Mouse (Mus musculus) forebrain, embryonic 14.5 days (tissue): ENCODE measurements around the gene Ibsp. TPM values are rescaled to one million over a fixed set of nuclear protein-coding genes. Genes with fewer than 3 reads are reported as not detected.

Experiments
- ATAC-seq: fragments of 200-750 bp; cut with Nextera tagmentation; 2 replicates; pipeline ENCODE4 v1.8.0; 2017; ENCODE audit warnings: mild to moderate bottlenecking, moderate library complexity
- DNase-seq: peaks from one replicate; pipeline ENCODE4 v3.0.0-alpha.2; 2015; ENCODE audit warnings: low spot score
- H3K27ac ChIP-seq: fragments of 300-500 bp; sonication (generic); 2 replicates; pipeline ENCODE4 v1.5.1; 2014; ENCODE audit warnings: low read depth, mild to moderate bottlenecking, control low read depth, low read length, moderate library complexity
- H3K27me3 ChIP-seq: fragments of 300-500 bp; sonication (generic); replicated peaks from 2 replicates; pipeline ENCODE4 v1.6.1; 2014; ENCODE audit warnings: low read length, control low read depth, mixed read lengths; ENCODE audit not compliant: control insufficient read depth, insufficient read depth
- H3K36me3 ChIP-seq: fragments of 300-500 bp; sonication (generic); 2 replicates; pipeline ENCODE4 v1.6.1; 2014; ENCODE audit warnings: low read length, control low read depth; ENCODE audit not compliant: control insufficient read depth, insufficient read depth
- H3K4me1 ChIP-seq: fragments of 300-500 bp; sonication (generic); 2 replicates; pipeline ENCODE4 v1.6.1; 2014; ENCODE audit warnings: antibody characterized with exemption, low read length, control low read depth; ENCODE audit not compliant: control insufficient read depth, insufficient read depth
- H3K4me2 ChIP-seq: fragments of 300-500 bp; sonication (generic); 2 replicates; pipeline ENCODE4 v1.6.1; 2014; ENCODE audit warnings: mild to moderate bottlenecking, control low read depth, low read length
- H3K4me3 ChIP-seq: fragments of 300-500 bp; sonication (generic); 2 replicates; pipeline ENCODE4 v1.5.1; 2014; ENCODE audit warnings: low read depth, low read length, control low read depth
- H3K9ac ChIP-seq: fragments of 300-500 bp; sonication (generic); 2 replicates; pipeline ENCODE4 v1.6.1; 2014; ENCODE audit warnings: mild to moderate bottlenecking, low read length, control low read depth, moderate library complexity
- H3K9me3 ChIP-seq: fragments of 300-500 bp; sonication (generic); replicated peaks from 2 replicates; pipeline ENCODE4 v1.6.1; 2016; ENCODE audit warnings: low read length, control low read depth, mixed read lengths; ENCODE audit not compliant: control insufficient read depth
- WGBS: fragments of 180-500 bp; shearing (Covaris S2); extraction: QIAGEN DNeasy Blood & Tissue Kit; methylation state at CpG from one replicate; pipeline ENCODE4 v1.1.7; 2014; 5-methylcytosine and 5-hydroxymethylcytosine counted together
- polyA plus RNA-seq: library from polyadenylated mRNA; unstranded; fragments of >200 nt; fragmentation: Nextera tagmentation; extraction: Ambion mirVana; gene quantifications from 2 replicates; pipeline ENCODE4 v1.2.1, GENCODE M21; 2014

The Ibsp gene
- polyA plus RNA-seq, result 0.41 and 0.82 TPM in 2 replicates

GRCm38 (mm10) chr5:104298994-104299393 lies at the start of gene Ibsp:
TSS of gene Ibsp (plus strand) at chr5:104299171.
- H3K27me3 ChIP-seq, result no peaks in the 10 kb centered on the region
- DNase-seq, result peak; percentile 64
- H3K9ac ChIP-seq, result no peak within 1 kb of the TSS
- peak; percentile 87 for ATAC-seq
- H3K4me3 ChIP-seq, result no peak within 1 kb of the TSS
- H3K9me3 ChIP-seq, result no peaks in the 10 kb centered on the region
- 21% methylated on average over 6 of the region's 6 CpGs for WGBS
- no peak within 1 kb of the TSS for H3K4me2 ChIP-seq
- no peak within 1 kb of the TSS for H3K27ac ChIP-seq
- H3K4me1 ChIP-seq, result peaks cover 8% of the 10 kb centered on the region; the same call in 1 of the 2 replicates
- no peaks in the 10 kb centered on the region for H3K36me3 ChIP-seq

DNA sequence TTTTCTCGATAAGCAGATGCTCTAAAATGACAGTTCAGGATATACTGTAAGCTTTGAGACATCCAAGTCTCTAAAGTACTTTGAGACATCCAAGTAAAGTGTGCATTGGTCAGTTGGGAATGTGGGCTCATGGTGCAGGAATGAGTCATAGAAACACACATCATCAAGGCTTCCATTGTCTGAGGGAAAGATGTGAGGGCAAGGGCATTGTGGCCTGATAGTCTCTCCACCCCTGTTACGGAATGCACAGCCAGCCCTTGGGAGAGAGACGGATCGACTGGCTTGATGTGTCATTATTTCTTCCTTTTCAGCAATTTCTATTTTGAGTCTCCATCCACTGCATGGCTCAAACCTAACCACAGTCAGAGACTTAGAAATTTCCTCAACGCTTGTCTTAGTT lies 47.2 kb upstream of the Ibsp start:
- no peaks in the 10 kb centered on the region for H3K9me3 ChIP-seq
- DNase-seq (no peak), ATAC-seq (no peak)
- no peak overlapping the region for H3K9ac ChIP-seq
- H3K27me3 ChIP-seq, result no peaks in the 10 kb centered on the region
- H3K4me2 ChIP-seq, result no peak overlapping the region
- 92% methylated on average over 5 of the region's 5 CpGs for WGBS
- H3K36me3 ChIP-seq, result no peaks in the 10 kb centered on the region
- H3K4me3 ChIP-seq, result no peak overlapping the region
- H3K4me1 ChIP-seq, result no peaks in the 10 kb centered on the region
- no peak overlapping the region for H3K27ac ChIP-seq

- no peak overlapping the region for H3K27ac ChIP-seq
- DNase-seq (no peak), ATAC-seq (no peak)
- no peak overlapping the region for H3K4me3 ChIP-seq
- H3K27me3 ChIP-seq, result no peaks in the 10 kb centered on the region
- no peak overlapping the region for H3K9ac ChIP-seq
- WGBS, result 75% methylated on average over 3 of the region's 3 CpGs
- no peak overlapping the region for H3K4me2 ChIP-seq
- H3K4me1 ChIP-seq, result no peaks in the 10 kb centered on the region
- H3K9me3 ChIP-seq, result no peaks in the 10 kb centered on the region
- no peaks in the 10 kb centered on the region for H3K36me3 ChIP-seq
Observed at GRCm38 (mm10) chr5:104256585-104256984, 42.4 kb upstream of the Ibsp start.

DNA sequence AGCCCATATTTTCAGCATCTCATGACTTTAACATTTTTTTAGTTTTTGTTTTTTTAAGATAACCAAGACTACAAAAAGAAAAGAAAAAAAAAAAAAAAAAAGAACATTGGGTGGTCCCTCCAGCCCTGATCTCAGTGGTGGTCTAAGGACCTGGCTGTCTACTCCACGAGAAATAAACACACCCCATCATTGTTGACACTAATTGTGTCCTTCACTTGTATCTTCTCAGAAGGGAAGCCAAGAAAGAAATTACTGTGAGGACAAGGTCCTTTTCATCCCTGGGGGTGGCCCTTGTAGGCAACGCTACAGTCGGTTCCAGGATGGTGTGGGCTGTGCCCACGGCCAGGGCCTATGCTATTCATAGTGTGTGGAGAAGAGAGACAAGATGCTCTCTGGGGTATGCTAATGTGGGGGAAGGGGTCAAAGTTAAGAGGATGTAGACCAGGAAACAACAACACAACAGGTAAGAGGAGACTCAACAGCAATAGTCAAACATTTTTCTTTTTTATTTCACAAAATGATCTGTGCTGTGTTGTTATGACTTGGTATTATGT lies 37.0 kb upstream of the Ibsp start:
- Histone ChIP-seq H3K4me1 (no peaks in the 10 kb centered on the region), H3K9ac (no peak overlapping the region), H3K4me2 (no peak overlapping the region), H3K4me3 (no peak overlapping the region), H3K9me3 (no peaks in the 10 kb centered on the region), H3K36me3 (no peaks in the 10 kb centered on the region), H3K27ac (no peak overlapping the region), H3K27me3 (no peaks in the 10 kb centered on the region)
- no peak for ATAC-seq
- WGBS, result 85% methylated on average over 4 of the region's 4 CpGs
- no peak for DNase-seq

DNA sequence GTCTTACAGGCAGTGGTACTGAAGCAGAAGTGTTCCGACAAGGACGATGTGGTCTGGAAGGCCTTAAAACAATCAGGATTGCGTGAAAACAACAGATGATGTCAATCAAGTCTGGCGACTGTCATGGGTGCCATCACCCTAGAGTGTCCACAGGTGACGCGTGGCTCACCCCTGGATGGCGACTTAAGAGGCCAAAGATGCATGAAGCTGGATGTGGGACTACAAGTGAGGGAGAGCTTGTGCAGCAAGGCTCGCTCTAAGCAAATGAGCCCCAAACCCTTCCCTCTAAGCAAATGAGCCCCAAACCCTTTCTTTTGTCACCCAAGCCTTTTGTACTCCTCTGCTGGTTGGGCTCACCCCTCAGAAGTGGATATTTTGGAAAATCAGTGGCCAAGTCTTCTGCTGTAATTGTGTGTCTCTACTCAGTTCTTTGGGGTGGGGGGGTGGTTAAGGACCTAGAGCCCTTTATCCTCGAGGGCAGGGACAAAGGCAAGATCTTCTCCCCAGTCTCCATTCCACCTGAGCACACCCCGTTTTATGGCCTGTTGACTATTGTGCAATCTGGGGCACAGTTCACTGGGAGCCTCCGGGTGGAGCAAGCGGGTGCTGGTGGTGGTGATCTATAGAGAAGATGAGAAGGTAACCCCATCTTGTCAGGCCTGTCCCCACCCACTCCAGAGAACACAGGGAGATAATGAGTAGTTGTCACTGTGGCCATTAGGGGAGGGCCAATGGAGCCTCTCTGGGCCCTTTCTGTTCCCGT lies 35.8 kb upstream of the Ibsp start:
- Histone ChIP-seq H3K36me3 (no peaks in the 10 kb centered on the region), H3K4me2 (no peak overlapping the region), H3K9ac (no peak overlapping the region), H3K4me3 (no peak overlapping the region), H3K4me1 (no peaks in the 10 kb centered on the region), H3K9me3 (no peaks in the 10 kb centered on the region), H3K27me3 (no peaks in the 10 kb centered on the region), H3K27ac (no peak overlapping the region)
- WGBS, result 87% methylated on average over 13 of the region's 13 CpGs
- DNase-seq (no peak), ATAC-seq (no peak)

DNA sequence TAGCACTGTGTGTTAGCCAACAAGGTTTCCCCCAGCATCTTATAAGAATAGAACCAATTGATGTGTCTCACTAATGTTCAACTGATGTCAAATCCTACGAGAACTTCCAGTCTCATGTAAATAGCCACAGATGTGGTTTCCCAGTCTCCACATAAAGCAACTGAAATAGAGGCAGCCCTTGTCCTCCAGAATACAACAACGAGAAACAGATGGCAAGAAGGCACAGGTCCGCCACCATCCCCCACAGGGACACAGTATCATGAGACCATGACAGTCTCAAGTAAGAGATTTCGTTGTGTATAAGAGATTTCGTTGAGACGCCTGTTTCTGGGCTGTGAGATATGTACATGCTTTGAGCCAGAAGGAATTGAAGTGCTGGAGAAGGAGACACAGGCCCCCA lies 4.8 kb upstream of the Ibsp start:
- Histone ChIP-seq H3K9ac (no peak overlapping the region), H3K27ac (no peak overlapping the region), H3K4me2 (no peak overlapping the region), H3K27me3 (no peaks in the 10 kb centered on the region), H3K4me3 (no peak overlapping the region), H3K4me1 (peaks cover 7% of the 10 kb centered on the region; the same call in 1 of the 2 replicates), H3K36me3 (no peaks in the 10 kb centered on the region), H3K9me3 (no peaks in the 10 kb centered on the region)
- WGBS, result 76% methylated on average over 6 of the region's 6 CpGs
- ATAC-seq (no peak), DNase-seq (no peak)

- no peaks in the 10 kb centered on the region for H3K4me1 ChIP-seq
- H3K36me3 ChIP-seq, result no peaks in the 10 kb centered on the region
- H3K27me3 ChIP-seq, result no peaks in the 10 kb centered on the region
- H3K27ac ChIP-seq, result no peak overlapping the region
- ATAC-seq (no peak), DNase-seq (no peak)
- no peak overlapping the region for H3K9ac ChIP-seq
- 65% methylated on average over 1 of the region's 1 CpGs for WGBS
- H3K4me2 ChIP-seq, result no peak overlapping the region
- no peak overlapping the region for H3K4me3 ChIP-seq
- H3K9me3 ChIP-seq, result no peaks in the 10 kb centered on the region
Observed at GRCm38 (mm10) chr5:104314073-104314472, 15.1 kb downstream of the Ibsp start.

GRCm38 (mm10) chr5:104325029-104325428 lies 26.1 kb downstream of the Ibsp start, which contains the start of gene Mepe:
TSS of gene Mepe (plus strand) at chr5:104325329.
- ATAC-seq, result no peak

DNA sequence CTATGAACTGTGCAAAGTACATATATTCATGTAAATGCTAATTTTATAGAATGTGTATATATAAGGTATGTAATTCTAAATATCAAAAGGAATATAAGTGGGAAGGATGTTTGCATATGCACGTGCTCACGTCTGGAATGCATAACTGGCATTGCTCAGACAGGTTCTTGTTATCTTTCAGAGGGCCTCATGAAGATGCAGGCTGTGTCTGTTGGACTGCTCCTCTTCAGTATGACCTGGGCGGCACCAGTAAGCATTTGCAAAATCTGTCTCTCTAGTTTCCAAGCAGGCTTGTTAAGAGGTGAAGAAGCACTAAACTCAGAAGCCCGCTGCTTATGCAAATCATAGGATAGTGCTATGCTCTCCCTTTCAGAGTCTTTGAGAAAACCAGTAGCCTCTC lies 27.9 kb downstream of the Ibsp start:
- no peak overlapping the region for H3K4me2 ChIP-seq
- ATAC-seq (no peak), DNase-seq (no peak)
- no peaks in the 10 kb centered on the region for H3K27me3 ChIP-seq
- no peaks in the 10 kb centered on the region for H3K36me3 ChIP-seq
- H3K4me1 ChIP-seq, result no peaks in the 10 kb centered on the region
- H3K9ac ChIP-seq, result no peak overlapping the region
- no peak overlapping the region for H3K4me3 ChIP-seq
- H3K9me3 ChIP-seq, result no peaks in the 10 kb centered on the region
- no peak overlapping the region for H3K27ac ChIP-seq
- 84% methylated on average over 4 of the region's 4 CpGs for WGBS

More at GRCm38 (mm10) chr5:104325029-104325428, 26.1 kb downstream of the Ibsp start, which contains the start of gene Mepe:
- Histone ChIP-seq H3K36me3 (no peaks in the 10 kb centered on the region), H3K9me3 (no peaks in the 10 kb centered on the region), H3K4me2 (no peak within 1 kb of the TSS), H3K9ac (no peak within 1 kb of the TSS), H3K4me1 (no peaks in the 10 kb centered on the region), H3K27ac (no peak within 1 kb of the TSS), H3K27me3 (no peaks in the 10 kb centered on the region), H3K4me3 (no peak within 1 kb of the TSS)
- no peak for DNase-seq
- 90% methylated on average over 6 of the region's 6 CpGs for WGBS
